Mouse (Mus musculus) hindbrain, postnatal 0 days (tissue): ENCODE results near the gene Stat2. TPM values are rescaled to one million over a fixed set of nuclear protein-coding genes. Genes with fewer than 3 reads are reported as not detected.

Experiments
- ATAC-seq: fragments of 200-750 bp; cut with Nextera tagmentation; 2 replicates; pipeline ENCODE4 v1.8.0; 2017; ENCODE audit warnings: mild to moderate bottlenecking, moderate TSS enrichment, moderate library complexity
- DNase-seq: peaks from one replicate; pipeline ENCODE4 v3.0.0-alpha.2; 2015; ENCODE audit warnings: low spot score
- H3K27ac ChIP-seq: fragments of 300-500 bp; sonication (generic); 2 replicates; pipeline ENCODE4 v1.5.1; 2014; ENCODE audit warnings: mild to moderate bottlenecking
- H3K27me3 ChIP-seq: fragments of 300-500 bp; sonication (generic); 2 replicates; pipeline ENCODE4 v1.6.1; 2014; ENCODE audit warnings: low read length, mixed read lengths; ENCODE audit not compliant: insufficient read depth
- H3K36me3 ChIP-seq: fragments of 300-500 bp; sonication (generic); 2 replicates; pipeline ENCODE4 v1.6.1; 2014; ENCODE audit warnings: low read length, mixed read lengths; ENCODE audit not compliant: insufficient read depth
- H3K4me1 ChIP-seq: fragments of 300-500 bp; sonication (generic); 2 replicates; pipeline ENCODE4 v1.6.1; 2014; ENCODE audit warnings: antibody characterized with exemption, low read length, mixed read lengths; ENCODE audit not compliant: insufficient read depth
- H3K4me2 ChIP-seq: fragments of 300-500 bp; sonication (generic); 2 replicates; pipeline ENCODE4 v1.6.1; 2014; ENCODE audit warnings: low read depth, mild to moderate bottlenecking, low read length, moderate library complexity, mixed read lengths
- H3K4me3 ChIP-seq: fragments of 300-500 bp; sonication (generic); 2 replicates; pipeline ENCODE4 v1.5.1; 2014; ENCODE audit warnings: low read length
- H3K9ac ChIP-seq: fragments of 300-500 bp; sonication (generic); replicated peaks from 2 replicates; pipeline ENCODE4 v1.6.1; 2014; ENCODE audit warnings: mild to moderate bottlenecking, low read length, moderate library complexity, mixed read lengths
- H3K9me3 ChIP-seq: fragments of 300-500 bp; sonication (generic); 2 replicates; pipeline ENCODE4 v1.6.1; 2016; ENCODE audit warnings: low read length, mixed read lengths
- CTCF ChIP-seq: IDR thresholded peaks from 2 replicates; pipeline ENCODE4 v1.5.1; 2016; ENCODE audit warnings: antibody characterized with exemption, control low read depth, low read depth
- WGBS: fragments of 180-500 bp; shearing (Covaris S2); extraction: QIAGEN DNeasy Blood & Tissue Kit; methylation state at CpG from one replicate; pipeline ENCODE4 v1.1.7; 2014; 5-methylcytosine and 5-hydroxymethylcytosine counted together
- polyA plus RNA-seq: library from polyadenylated mRNA; unstranded; fragments of >200 nt; fragmentation: Nextera tagmentation; extraction: Ambion mirVana; gene quantifications from 2 replicates; pipeline ENCODE4 v1.2.1, GENCODE M21; 2015
- total RNA-seq: library from RNA; depleted of rRNA; stranded (reverse); fragments of >200 nt; gene quantifications from 2 replicates; pipeline ENCODE4 v1.2.3, GENCODE M21; 2014

Gene Stat2
- total and polyA plus RNA-seq, 2 experiments from 2014 or later, result 8.5 to 9.7 TPM

DNA sequence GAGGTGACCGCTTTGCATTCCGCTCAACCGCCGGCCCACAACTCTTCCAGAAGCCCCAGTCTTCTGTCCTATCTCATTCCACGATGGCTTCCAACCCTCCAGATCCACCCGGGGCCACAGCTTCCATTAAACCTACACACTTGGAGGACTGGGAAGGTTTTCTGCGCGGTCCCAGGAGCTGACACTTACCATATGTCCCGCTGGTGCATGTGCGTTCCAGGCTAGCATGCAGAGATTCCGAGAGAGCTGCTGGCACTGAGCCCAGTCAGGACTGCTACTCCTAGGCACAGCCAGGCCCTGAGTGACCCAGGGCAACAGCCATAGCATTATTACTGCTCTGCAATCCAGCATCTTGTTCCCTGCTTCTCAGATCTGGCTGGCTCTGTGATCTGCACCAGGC lies 27.3 kb downstream of the Stat2 start:
- ATAC-seq, result no peak
- Histone ChIP-seq H3K9ac (no peak overlapping the region), H3K4me2 (no peak overlapping the region), H3K36me3 (0 out of 2 replicates have a peak, but pooled peaks cover 4% of the 10 kb centered on the region), H3K27me3 (no peaks in the 10 kb centered on the region), H3K4me3 (no peak overlapping the region), H3K4me1 (peaks cover 5% of the 10 kb centered on the region; the same call in 1 of the 2 replicates), H3K9me3 (no peaks in the 10 kb centered on the region), H3K27ac (no peak overlapping the region; the same call in 1 of the 2 replicates)
- WGBS, result 68% methylated on average over 11 of the region's 11 CpGs
- peak; percentile 17 for DNase-seq
- no peak for TF ChIP-seq CTCF

DNA sequence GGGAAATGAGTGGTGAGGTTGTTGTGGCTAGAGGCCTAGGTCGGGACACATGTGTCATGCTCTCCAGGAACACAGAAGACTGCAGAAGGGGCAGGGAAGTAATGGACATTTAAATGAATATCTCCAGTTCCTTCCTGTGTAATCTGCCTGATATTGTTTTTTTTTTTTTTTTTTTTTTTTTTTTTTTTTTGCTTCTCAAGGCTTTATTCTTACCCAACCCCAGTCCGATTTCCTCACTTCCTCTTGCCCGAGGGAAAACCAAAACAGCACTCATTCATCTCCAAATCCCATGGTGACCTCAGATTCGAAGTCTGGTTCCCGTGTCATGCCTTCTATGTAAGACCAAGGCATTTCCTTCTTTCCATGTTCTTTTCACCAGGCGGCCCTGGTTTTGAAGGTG lies 27.9 kb downstream of the Stat2 start:
- 77% methylated on average over 6 of the region's 6 CpGs for WGBS
- H3K4me1 ChIP-seq, result peaks cover 5% of the 10 kb centered on the region; the same call in 1 of the 2 replicates
- no peaks in the 10 kb centered on the region for H3K36me3 ChIP-seq
- no peak overlapping the region for H3K27ac ChIP-seq
- no peaks in the 10 kb centered on the region for H3K27me3 ChIP-seq
- H3K4me3 ChIP-seq, result no peak overlapping the region
- no peak for TF ChIP-seq CTCF
- H3K9ac ChIP-seq, result no peak overlapping the region
- H3K9me3 ChIP-seq, result no peaks in the 10 kb centered on the region
- ATAC-seq (no peak), DNase-seq (no peak)
- H3K4me2 ChIP-seq, result no peak overlapping the region

DNA sequence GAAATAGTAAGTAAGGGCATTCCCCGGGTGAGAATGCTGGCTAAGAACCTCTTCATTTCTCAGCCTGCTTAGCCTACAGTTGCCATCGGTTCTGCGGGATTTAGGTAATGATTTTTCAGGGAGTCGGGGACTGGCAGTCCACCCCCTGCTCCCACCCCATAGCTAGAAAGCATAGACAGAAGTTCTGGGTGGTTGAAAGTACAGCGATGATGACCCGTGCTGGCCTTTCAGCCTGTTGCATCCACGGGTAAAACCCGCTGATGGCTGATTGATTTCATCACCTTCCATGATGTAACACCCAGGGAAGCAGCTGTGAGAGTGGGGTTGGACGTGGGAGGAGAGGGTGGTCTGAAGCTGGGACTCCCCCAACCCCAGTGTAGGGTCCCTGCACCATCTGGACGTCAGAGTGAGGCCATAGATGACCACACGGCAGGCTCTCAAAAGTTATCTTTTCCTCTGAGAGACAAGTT lies 28.4 kb downstream of the Stat2 start, which contains the start of gene Il23a:
Gene Il23a, minus strand, starts transcription at position 51 of the 470 bp plus-strand sequence.
- H3K4me3 ChIP-seq, result no peak within 1 kb of the TSS
- no peaks in the 10 kb centered on the region for H3K36me3 ChIP-seq
- peaks cover 7% of the 10 kb centered on the region; the same call in 1 of the 2 replicates for H3K4me1 ChIP-seq
- no peak within 1 kb of the TSS for H3K9ac ChIP-seq
- no peaks in the 10 kb centered on the region for H3K27me3 ChIP-seq
- no peak for TF ChIP-seq CTCF
- no peaks in the 10 kb centered on the region for H3K9me3 ChIP-seq
- WGBS, result 81% methylated on average over 11 of the region's 11 CpGs
- ATAC-seq (no peak), DNase-seq (no peak)
- H3K27ac ChIP-seq, result no peak within 1 kb of the TSS; the same call in 1 of the 2 replicates
- H3K4me2 ChIP-seq, result no peak within 1 kb of the TSS

DNA sequence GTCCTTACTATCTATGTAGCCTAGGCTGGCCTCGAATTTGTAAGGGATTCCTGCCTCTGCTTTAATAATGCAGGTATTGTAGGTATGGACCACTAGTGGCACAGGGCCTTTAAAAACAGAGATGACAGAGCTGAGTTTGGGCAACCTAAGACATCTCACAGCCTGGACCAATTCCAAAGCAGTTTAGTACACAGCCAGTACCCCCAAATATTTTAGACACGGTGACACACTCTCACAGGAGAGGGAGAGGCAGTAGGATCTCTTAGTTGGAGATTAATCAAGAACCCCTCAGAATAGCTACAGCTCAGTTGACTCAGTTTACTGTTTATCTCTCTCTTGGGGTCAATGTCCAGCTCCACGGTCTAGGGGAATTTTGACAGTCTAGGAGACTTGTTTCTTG lies 32.0 kb downstream of the Stat2 start:
- no peak for ATAC-seq
- no peak for DNase-seq
- WGBS, result 33% methylated on average over 3 of the region's 3 CpGs
- H3K27me3 ChIP-seq, result no peaks in the 10 kb centered on the region
- TF ChIP-seq CTCF, result no peak
- peak overlapping the region; percentile 46 for H3K4me3 ChIP-seq
- no peaks in the 10 kb centered on the region for H3K9me3 ChIP-seq
- no peaks in the 10 kb centered on the region for H3K36me3 ChIP-seq
- H3K9ac ChIP-seq, result peak overlapping the region; percentile 74
- H3K4me2 ChIP-seq, result peak overlapping the region; percentile 68
- peaks cover 14% of the 10 kb centered on the region for H3K4me1 ChIP-seq
- peak overlapping the region; percentile 95 for H3K27ac ChIP-seq

DNA sequence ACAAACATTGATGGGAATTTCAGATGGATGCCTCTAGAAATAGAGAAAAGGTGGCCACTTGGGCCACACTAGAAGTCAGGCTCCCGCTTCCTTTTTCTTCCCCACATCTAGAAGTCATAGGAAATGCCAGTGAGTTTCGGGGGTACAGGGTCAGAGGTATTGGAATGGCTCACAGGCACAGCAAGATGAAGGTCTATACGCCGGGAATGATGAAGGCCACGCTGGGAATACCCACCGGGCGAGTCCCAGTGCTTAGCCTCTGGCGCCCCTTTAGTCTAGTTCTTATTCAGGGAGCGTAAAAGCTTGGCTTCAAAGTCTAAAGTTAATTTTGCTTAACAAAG lies 32.4 kb downstream of the Stat2 start:
- TF ChIP-seq CTCF, result no peak
- Histone ChIP-seq H3K36me3 (0 out of 2 replicates have a peak, but pooled peaks cover under 1% of the 10 kb centered on the region), H3K27me3 (no peaks in the 10 kb centered on the region), H3K9ac (peak overlapping the region; percentile 74), H3K4me2 (peak overlapping the region; percentile 68), H3K9me3 (no peaks in the 10 kb centered on the region), H3K4me3 (peak overlapping the region; percentile 46), H3K4me1 (peaks cover 14% of the 10 kb centered on the region), H3K27ac (peak overlapping the region; percentile 95)
- peak; percentile 63 for ATAC-seq
- WGBS, result 0% methylated on average over 9 of the region's 9 CpGs
- DNase-seq, result peak; percentile 5

DNA sequence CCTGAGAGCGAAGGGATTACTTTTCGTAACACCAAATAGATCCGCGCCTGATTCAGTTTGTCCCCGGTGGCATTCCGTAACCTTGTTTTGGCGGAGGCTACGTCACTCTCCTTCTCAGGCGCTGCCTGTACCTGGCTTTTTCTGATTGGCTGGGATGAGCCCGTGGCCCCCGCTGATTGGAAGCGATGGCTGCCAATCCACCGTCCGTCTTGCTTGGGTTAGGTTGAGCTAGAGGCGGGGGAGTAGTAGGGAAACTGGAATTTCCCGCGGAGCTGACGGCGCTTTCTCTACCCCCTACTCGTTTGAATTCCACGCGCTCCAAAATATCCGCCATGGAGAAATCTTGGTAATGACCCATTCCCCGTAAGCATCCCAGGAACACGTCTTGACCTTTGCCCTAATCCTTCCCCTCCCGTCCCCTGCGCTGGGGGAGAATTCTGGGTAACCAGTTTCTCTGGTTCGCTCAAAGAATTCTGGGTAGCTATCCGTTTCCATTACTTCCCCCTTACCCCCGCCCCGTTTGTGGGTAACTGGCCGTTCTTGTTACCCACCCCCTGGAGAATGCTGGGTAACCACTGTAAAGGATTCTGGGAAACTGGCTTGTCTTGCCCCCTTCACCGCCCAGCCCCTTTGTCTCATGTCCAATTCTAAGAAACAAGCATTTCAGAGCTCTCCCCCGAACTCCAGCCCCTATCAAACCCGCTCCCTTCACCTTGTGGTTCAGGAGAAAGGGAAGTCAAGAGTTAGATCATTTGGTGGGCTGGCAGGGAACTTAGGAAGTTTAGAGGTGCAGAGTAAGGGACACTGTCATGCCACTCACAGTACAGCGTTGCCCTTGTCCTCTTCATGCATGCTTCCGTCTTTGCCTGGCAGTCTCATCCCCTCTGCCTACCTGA lies 33.0 kb downstream of the Stat2 start, which contains the start of gene Pan2:
Gene Pan2, plus strand, starts transcription at position 210 of the 896 bp plus-strand sequence.
- Histone ChIP-seq H3K36me3 (peaks cover 6% of the 10 kb centered on the region; the same call in 1 of the 2 replicates), H3K4me2 (peak within 1 kb of the TSS; percentile 68), H3K27me3 (no peaks in the 10 kb centered on the region), H3K9ac (peak within 1 kb of the TSS; percentile 74), H3K9me3 (no peaks in the 10 kb centered on the region), H3K4me1 (peaks cover 14% of the 10 kb centered on the region), H3K4me3 (peak within 1 kb of the TSS; percentile 46), H3K27ac (peak within 1 kb of the TSS; percentile 95)
- DNase-seq, result peak; percentile 99
- 1% methylated on average over 37 of the region's 37 CpGs for WGBS
- TF ChIP-seq CTCF, result no peak
- peak; percentile 99 for ATAC-seq
